Mouse (Mus musculus) fibroblast of lung, adult 2 months (primary cell): ENCODE measurements around the gene Pde3a.

ENCODE experiments used
- DNase-seq: peaks from one replicate; pipeline ENCODE4 v3.0.0-alpha.2; 2011; ENCODE audit warnings: low read depth

Pde3a gene

GRCm38 (mm10) chr6:141328071-141328470 lies 79.0 kb downstream of the Pde3a start:
- DNase-seq, result no peak

DNA sequence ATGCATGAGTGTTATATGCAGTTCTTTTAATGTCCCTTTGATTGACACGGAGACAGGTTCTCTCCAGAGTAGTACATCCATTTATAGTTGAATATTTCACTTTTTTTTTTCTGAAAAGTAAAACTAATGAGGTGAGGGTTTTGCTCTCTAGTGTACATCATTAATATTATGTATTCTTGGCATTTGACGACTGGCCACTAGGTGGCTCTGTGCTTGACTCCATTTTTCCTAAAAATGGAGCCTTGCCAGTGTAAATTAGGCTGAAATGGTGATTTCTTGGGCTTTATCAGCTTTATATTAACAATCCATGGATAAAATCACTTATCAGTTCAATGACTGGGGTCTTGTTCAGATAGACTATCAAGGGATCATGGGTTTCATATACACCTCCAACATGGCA lies 82.4 kb downstream of the Pde3a start:
- DNase-seq, result no peak

DNA sequence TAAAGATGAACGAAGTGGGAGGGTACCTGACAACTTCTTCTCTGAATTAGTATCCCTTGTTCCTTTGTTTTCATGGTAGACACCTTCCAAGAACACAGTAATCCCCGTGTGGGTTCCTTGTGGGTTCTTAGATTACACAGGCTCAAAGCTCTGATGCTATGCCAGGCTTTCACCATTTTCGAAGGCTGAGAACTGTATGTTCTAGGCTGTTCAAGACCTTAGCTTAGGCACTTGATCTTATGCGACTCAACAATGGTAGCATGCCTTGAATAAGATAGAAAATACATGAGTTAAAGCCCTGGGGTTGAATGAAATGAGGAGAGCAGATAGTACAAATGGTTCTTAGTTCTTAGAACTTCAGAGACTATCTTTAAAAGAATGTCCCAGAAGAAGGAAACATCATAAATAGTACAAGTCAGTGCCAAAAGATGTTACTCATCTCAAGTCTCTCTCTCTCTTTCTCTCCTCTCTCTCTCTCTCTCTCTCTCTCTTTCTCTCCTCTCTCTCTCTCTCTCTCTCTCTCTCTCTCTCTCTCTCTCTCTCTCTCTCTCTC lies 83.6 kb downstream of the Pde3a start:
- DNase-seq, result no peak

DNA sequence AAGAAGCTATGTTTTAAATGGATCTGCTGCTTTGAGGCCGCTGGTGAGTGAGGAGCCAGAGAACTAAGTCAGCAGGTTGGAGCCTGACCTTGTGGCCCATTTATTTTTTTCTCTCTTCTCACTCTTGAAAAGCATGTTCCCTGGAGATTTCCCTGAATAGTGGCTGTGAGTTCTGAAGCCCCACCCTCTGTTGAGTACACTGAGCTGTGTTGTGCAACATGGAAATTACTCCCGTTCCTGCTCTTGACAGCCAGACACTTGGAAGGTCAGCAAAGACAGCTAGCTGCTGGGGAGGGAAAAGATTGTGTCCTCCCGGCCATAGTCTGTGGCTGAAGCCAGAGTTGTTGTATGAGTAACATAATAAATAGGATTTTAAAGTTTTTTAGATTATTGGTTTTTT lies 84.2 kb downstream of the Pde3a start:
- peak; percentile 80 for DNase-seq

DNA sequence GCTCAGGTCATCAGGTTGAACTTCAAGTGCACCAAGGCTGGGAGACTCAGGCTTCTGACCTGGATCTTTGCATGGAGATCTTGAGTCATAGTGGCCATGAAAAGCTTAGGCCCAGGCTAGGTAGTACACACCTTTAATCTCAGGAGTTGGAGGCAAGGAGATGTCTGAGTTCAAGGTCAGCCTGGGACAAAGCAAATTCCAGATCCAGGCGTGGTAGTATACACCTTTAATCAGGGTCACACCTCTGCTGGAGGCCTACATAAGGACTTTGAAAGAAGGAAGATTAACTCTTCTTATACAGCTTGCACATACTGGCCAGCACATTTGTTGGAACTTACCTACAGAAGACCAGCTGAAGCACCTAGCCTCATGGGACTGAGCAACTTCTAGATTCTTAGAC lies 86.8 kb downstream of the Pde3a start:
- no peak for DNase-seq

DNA sequence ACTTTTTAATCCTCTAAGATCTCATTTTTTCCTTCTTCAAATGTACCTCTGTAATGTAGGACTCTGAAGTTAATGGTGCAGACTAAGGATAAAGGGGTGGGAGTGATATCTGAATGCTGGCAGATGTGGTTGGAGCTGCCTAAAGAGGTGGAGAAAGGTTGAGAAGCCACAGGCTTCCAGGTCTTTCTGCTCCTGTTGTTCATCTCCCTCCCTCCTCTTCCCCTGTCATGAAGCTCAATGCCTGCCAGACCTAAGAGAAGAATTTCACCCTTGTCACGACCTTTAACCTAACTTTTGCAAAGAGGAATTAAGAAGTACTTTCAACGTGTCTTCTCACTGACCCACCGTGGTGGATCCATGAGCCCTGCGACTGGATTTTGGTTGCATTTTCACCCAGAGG lies 87.4 kb downstream of the Pde3a start:
- no peak for DNase-seq

GRCm38 (mm10) chr6:141337673-141338072 lies 88.6 kb downstream of the Pde3a start:
- DNase-seq, result no peak

- no peak for DNase-seq
Observed at GRCm38 (mm10) chr6:141341385-141341784, 92.3 kb downstream of the Pde3a start.

- DNase-seq, result no peak
Observed at GRCm38 (mm10) chr6:141347870-141348269, 98.8 kb downstream of the Pde3a start.

DNA sequence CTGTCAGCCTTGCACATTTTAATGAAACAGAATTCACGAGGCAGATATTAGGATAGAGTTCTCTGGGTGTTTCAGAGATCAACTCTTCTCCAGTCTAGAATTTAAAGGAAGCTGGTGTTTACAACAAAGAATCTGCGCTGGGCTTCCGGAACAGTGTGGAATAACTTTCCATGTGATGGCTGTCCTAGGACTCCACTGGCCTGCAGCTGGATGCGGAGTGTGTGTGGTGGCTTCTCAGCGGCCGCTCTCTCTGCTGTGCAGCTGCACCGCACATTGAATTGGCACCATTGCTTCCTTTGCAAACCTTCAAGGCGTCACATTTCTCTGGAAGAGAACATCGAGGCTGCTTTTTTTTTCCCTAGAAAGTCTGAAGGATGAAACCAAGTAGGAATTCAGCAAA lies 99.5 kb downstream of the Pde3a start:
- DNase-seq, result no peak

DNA sequence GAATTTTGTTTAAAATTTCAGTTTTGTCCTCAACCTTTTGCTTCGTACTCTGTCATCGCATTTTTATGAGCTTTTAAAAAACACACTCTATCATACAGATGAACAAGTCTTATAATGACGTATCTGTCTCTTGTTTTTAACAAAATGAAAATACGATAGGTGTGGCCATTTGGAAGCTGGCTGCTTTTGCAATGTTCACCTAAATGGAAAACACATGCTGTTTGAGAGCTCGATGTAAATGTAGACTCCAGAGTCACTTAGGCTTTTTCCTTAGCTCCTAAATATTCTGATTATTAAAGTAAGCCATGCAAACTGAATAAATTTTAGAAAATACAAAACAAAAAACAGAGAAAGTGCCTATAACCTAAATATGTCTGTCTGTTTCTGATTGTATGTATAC lies 101.2 kb downstream of the Pde3a start:
- no peak for DNase-seq

- DNase-seq, result peak; percentile 12
Observed at GRCm38 (mm10) chr6:141352277-141352676, 103.2 kb downstream of the Pde3a start.

DNA sequence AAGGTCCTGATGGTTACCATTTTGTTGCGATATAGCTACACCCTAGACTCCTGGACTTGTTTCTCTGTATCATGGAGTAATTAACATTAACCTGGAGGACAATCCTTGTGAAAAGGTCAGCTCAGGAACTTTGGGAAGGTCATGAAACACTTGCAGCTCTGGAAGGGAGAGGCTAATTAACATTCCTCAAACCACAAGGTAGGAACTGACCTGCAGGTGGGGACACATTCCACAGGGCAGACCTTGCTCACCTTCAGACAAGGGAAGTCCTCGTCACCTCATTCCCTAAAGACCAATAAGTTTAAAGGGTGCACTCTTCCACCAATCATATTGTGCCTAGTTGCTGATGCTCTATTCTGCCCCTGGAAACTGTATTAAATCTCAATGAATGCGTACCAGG lies 114.6 kb downstream of the Pde3a start:
- no peak for DNase-seq

DNA sequence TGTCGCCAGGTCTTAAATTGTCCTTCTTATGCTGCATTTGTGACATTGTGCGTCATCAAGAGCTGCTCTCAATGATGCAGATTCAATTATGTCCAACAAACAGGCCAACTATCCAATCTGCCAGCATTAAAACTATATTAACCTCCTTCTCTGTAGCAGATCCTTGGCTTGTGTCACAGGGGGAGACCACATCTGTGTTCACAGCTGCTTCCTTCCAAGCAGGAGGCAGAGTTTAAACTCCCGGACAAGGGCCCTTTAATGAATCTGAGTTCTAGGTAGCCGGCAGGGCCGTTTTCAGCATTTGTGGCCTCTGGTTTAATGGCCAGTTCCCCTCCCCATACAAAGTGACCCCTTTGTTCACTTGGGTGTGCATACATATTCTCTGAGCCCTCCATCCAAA lies 118.0 kb downstream of the Pde3a start:
- DNase-seq, result no peak

- DNase-seq, result no peak
Observed at GRCm38 (mm10) chr6:141372697-141373096, 123.6 kb downstream of the Pde3a start.

GRCm38 (mm10) chr6:141374469-141375057 lies 125.5 kb downstream of the Pde3a start:
- no peak for DNase-seq

DNA sequence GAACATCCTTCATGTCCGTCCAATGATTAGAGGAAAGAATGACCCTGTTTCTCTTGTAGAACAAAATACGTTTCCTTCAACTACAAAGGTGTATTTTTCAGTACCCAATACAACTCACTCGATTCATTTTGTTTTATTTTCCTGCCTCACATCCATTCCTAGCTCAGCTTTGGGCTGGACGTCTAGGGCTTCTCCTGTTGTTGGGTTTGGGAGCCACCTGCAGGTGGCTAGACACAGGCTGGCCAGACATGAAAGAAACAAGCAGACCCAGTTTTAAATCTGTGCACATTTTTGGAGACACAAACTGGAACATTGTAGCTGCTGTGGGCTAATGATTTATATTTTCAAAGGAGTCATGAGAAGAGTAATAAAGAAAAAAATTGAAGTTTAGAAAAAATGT lies 126.1 kb downstream of the Pde3a start:
- no peak for DNase-seq

DNA sequence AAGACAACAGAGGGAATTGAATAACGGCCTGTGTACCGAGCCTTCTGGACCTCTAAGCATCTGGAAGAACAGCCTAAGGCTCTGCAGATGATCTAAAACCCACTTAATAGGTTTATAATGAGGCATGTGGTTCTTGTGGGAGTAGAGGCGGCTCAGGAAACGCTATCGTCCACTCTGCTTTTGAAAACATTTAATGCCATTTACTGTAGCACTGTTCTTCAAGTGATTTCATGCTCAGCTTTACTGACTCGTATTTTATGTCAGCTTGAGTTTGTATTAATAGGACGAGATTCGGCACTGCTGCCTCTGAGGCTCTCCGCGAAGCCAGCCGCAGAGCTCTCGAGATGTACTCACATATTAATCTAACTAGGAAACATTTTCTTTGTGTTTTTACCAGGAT lies 131.9 kb downstream of the Pde3a start:
- DNase-seq, result no peak

DNA sequence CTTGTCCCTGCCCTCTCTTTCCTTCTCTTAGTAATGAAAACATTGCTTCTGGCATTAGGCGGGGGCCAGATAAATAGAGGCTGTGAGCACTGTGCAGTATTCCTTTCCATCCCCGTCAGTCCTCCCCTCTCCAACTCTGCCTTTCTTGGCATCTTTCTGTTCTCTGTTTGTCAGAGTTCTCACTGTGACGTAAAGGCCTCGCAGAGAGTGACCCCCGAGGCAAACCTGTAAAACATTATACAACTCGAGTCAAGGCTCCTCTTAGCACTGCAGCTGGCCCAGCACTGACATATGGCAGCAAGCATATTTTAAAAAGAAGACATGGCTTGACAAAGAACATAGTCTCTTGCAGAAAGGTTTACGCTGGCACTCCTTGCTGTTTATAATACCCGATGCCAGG lies 132.4 kb downstream of the Pde3a start:
- no peak for DNase-seq

DNA sequence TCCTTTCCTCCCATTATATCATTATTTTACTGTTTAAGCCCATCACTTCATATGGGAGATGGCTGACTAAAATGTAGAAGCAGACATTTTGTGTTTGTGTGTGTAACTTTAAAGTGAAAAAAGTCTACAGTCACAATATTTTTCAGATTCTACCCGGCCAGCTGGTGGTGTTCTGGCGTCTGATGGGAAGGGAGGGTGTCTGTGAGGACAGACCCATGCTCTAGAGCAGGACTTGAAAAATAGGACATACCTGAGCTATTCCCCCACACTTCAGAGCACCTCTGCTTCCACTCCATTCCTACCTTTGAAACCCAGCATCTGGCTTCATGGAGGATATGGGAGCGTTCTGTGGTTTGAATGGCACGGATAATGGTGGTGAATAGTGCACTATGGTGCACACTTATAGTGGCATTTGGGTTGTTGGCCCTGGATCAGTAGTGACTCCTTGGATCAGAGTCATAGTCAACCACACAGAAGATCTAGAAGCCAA lies 132.9 kb downstream of the Pde3a start:
- DNase-seq, result no peak

DNA sequence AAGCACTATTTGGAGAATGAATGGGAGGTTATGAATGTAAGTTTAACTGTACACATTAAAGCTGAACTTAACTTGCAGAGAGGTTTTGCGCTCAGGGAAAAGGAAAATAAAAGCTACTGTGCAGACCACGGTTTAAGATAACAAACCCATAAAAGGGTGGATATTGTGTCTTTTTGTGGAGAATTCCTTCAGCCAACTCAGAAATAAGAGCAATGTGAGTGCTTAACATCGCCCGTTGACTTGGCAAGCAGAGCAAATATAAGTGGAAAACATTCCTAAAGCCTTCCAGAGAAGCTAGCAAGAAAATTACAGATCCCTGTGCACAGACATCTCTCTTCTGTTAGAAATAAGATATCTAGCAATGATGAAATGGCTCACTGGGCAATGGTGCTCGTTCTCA lies 139.0 kb downstream of the Pde3a start:
- DNase-seq, result no peak

GRCm38 (mm10) chr6:141395926-141396325 lies 146.9 kb downstream of the Pde3a start:
- DNase-seq, result no peak

DNA sequence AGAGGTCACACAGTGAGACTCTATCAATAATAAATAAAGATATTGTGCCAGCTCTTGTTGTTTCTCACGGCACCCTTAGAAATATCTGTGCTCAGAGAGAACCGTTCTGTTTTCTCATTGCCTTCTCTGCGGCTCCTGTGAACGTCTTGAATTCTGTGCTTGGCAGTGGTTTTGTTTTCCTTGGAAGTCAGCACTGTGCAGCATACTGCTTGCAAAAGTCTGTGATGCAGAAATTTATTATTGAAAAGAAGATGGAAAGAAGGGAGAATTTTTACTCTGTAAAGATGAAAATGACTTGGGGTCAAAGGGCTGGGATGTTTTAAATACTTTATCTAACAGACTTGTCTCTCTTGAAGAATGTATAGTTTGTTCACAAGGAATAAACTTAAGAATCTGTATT lies 150.3 kb downstream of the Pde3a start:
- peak; percentile 82 for DNase-seq

DNA sequence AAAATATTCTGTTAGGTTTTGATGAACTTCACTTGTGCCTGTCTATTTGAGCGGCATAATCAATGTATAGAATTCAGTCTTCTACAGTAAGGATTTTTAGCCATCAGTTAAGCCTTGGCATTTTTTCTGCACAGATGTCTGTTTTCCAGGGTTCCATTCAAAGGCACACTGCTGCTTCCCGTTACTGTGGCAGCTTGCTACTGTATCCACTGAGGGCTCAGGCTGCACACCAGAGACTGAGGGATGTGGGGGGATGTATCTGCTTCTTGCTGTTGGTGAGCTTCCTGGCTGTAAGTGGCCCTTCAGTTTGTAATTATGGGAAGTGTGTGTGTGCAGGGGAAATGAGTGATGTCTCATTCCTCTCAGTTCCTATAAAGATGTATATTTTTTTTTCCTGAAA lies 154.9 kb downstream of the Pde3a start:
- DNase-seq, result no peak
